Mouse (Mus musculus) heart, postnatal 25 days (tissue): ENCODE measurements around the gene Tcf7l1. TPM values are rescaled to one million over a fixed set of nuclear protein-coding genes. Genes with fewer than 3 reads are reported as not detected.

ENCODE experiments used
- total RNA-seq, 2 experiments: library from RNA; stranded (reverse); gene quantifications; 2 replicates each; pipeline ENCODE4 v1.2.3; 2021

The Tcf7l1 gene
- total RNA-seq, 2 experiments from 2014 or later, result 10.4 to 11.8 TPM

Other genes starting within 250 kb of the Tcf7l1 start
- gene Capg, start 244.9 kb downstream of the Tcf7l1 start, total RNA-seq, result 1 to 10 TPM; 6.5 to 8.7 TPM
- gene Elmod3, start 190.8 kb downstream of the Tcf7l1 start, total RNA-seq, result 10 to 100 TPM; 11.3 to 19.8 TPM
- 100 to 1,000 TPM; 155 to 157 TPM for gene Retsat, start 190.8 kb downstream of the Tcf7l1 start, total RNA-seq
- gene Tgoln1, start 172.3 kb downstream of the Tcf7l1 start, total RNA-seq, result 10 to 100 TPM; 46.3 to 50.5 TPM
- 100 to 1,000 TPM in 1 of 2 experiments, 10 to 100 TPM in 1; 97.7 to 101 TPM for gene Kcmf1, start 110.7 kb upstream of the Tcf7l1 start, total RNA-seq
- gene Tmsb10, start 169.5 kb upstream of the Tcf7l1 start, total RNA-seq, result 100 to 1,000 TPM; 126 to 128 TPM